Mouse (Mus musculus) heart, adult 2 months (tissue): ENCODE data around the gene Olfr370. TPM values are rescaled to one million over a fixed set of nuclear protein-coding genes. Genes with fewer than 3 reads are reported as not detected.
"Not testable (repeated sequence)": the region's sequence is repeated elsewhere in the genome, so short reads cannot be mapped to it uniquely, and the experiment has no call there.

Experiments
- DNase-seq, 2 experiments: peaks; one replicate each; pipeline ENCODE4 v3.0.0; 2021
- H3K27ac ChIP-seq: fragments of 200-600 bp; 2 replicates; pipeline ENCODE4 v1.8.1; 2022
- H3K27me3 ChIP-seq: fragments of 200-500 bp; 2 replicates; pipeline ENCODE4 v1.6.1; 2012; ENCODE audit warnings: mild to moderate bottlenecking, low read length, inconsistent platforms, mixed read lengths; ENCODE audit not compliant: control insufficient read depth, insufficient read depth
- H3K36me3 ChIP-seq: fragments of 200-500 bp; 2 replicates; pipeline ENCODE4 v1.6.1; 2012; ENCODE audit warnings: low read length, inconsistent platforms; ENCODE audit not compliant: control insufficient read depth, insufficient read depth
- H3K4me1 ChIP-seq: fragments of 200-500 bp; 2 replicates; pipeline ENCODE4 v1.6.1; 2011; ENCODE audit warnings: low read length; ENCODE audit not compliant: control insufficient read depth, insufficient read depth
- H3K4me3 ChIP-seq: fragments of 200-600 bp; 2 replicates; pipeline ENCODE4 v1.8.1; 2022
- H3K79me2 ChIP-seq: fragments of 200-500 bp; replicated peaks from 2 replicates; pipeline ENCODE4 v1.6.1; 2012; ENCODE audit warnings: mild to moderate bottlenecking, inconsistent platforms, low read length, moderate library complexity, mixed read lengths; ENCODE audit not compliant: control insufficient read depth, insufficient read depth
- H3K9ac ChIP-seq: fragments of 200-500 bp; 2 replicates; pipeline ENCODE4 v1.6.1; 2012; ENCODE audit warnings: low read depth, mild to moderate bottlenecking, control low read depth, inconsistent platforms, low read length, mixed read lengths
- CTCF ChIP-seq: fragments of 200-600 bp; IDR thresholded peaks from 2 replicates; pipeline ENCODE4 v1.8.1; 2022; ENCODE audit warnings: antibody characterized with exemption, mild to moderate bottlenecking, moderate library complexity
- EP300 ChIP-seq: fragments of 200-500 bp; IDR thresholded peaks from 2 replicates; pipeline ENCODE4 v1.6.1; 2011; ENCODE audit warnings: low read depth, low read length, control low read depth; ENCODE audit not compliant: insufficient read depth
- POLR2A ChIP-seq: fragments of 200-500 bp; IDR thresholded peaks from 2 replicates; pipeline ENCODE4 v1.6.1; 2011; ENCODE audit warnings: mild to moderate bottlenecking, low read depth, low read length, control low read depth; ENCODE audit not compliant: insufficient read depth
- WGBS: fragments of 180-500 bp; shearing (Covaris S2); methylation state at CpG from one replicate; pipeline ENCODE4 v1.1.7; 2018; 5-methylcytosine and 5-hydroxymethylcytosine counted together
- intact Hi-C: fragments of 180-260 bp; cut with DNase I; formaldehyde crosslinking; loops from one replicate; pipeline ENCODE4 v1.15.1; 2025
- polyA plus RNA-seq: library from polyadenylated mRNA; depleted of rRNA; stranded (reverse); fragments of >200 nt; gene quantifications from 2 replicates; pipeline ENCODE4 v1.2.3, GENCODE M21; 2012
- total RNA-seq, 2 experiments: library from RNA; stranded (reverse); gene quantifications; 2 replicates each; pipeline ENCODE4 v1.2.3; 2021

Olfr370 gene
- total and polyA plus RNA-seq, 3 experiments = not detected

- Histone ChIP-seq H3K27me3 (no peaks in the 10 kb centered on the region), H3K79me2 (peaks cover 6% of the 10 kb centered on the region; the same call in 1 of the 2 replicates), H3K4me3 (no peak overlapping the region), H3K9ac (no peak overlapping the region), H3K27ac (no peak overlapping the region; the same call in 1 of the 2 replicates), H3K4me1 (peaks cover 6% of the 10 kb centered on the region), H3K36me3 (no peaks in the 10 kb centered on the region)
- TF ChIP-seq CTCF (no peak), POLR2A (no peak), EP300 (no peak)
- DNase-seq = no peak
- WGBS = 56% methylated on average over 5 of the region's 5 CpGs
- intact Hi-C loops = loop anchor here (5.0 kb wide), 1 partner anchor 39 kb away; the partner anchor contains the start of genes Dnajb1 and Tecr
Observed at GRCm38 (mm10) chr8:83568755-83569154, 33.2 kb downstream of the Olfr370 start.

GRCm38 (mm10) chr8:83569165-83569564 lies 33.6 kb downstream of the Olfr370 start:
- Histone ChIP-seq H3K4me3 (no peak overlapping the region), H3K4me1 (peaks cover 6% of the 10 kb centered on the region), H3K27me3 (no peaks in the 10 kb centered on the region), H3K9ac (no peak overlapping the region), H3K27ac (no peak overlapping the region; the same call in 1 of the 2 replicates), H3K79me2 (peaks cover 6% of the 10 kb centered on the region; the same call in 1 of the 2 replicates), H3K36me3 (no peaks in the 10 kb centered on the region)
- TF ChIP-seq POLR2A (no peak), EP300 (no peak), CTCF (no peak)
- WGBS = 58% methylated on average over 4 of the region's 4 CpGs
- intact Hi-C loops = loop anchor here (5.0 kb wide), 1 partner anchor 38 kb away; the partner anchor contains the start of genes Dnajb1 and Tecr
- no peak for DNase-seq

- 77% methylated on average over 15 of the region's 15 CpGs for WGBS
- Histone ChIP-seq H3K9ac (no peak overlapping the region), H3K4me3 (no peak overlapping the region), H3K79me2 (peaks cover 6% of the 10 kb centered on the region; the same call in 1 of the 2 replicates), H3K27me3 (no peaks in the 10 kb centered on the region), H3K4me1 (peaks cover 6% of the 10 kb centered on the region), H3K36me3 (no peaks in the 10 kb centered on the region), H3K27ac (no peak overlapping the region)
- TF ChIP-seq CTCF (no peak), EP300 (no peak), POLR2A (0 out of 2 replicates have a peak, but pooled peaks have one; percentile 7)
- no peak for DNase-seq
- intact Hi-C loops = no loop called here
Observed at GRCm38 (mm10) chr8:83570272-83571000, 34.9 kb downstream of the Olfr370 start.

GRCm38 (mm10) chr8:83571001-83571340 lies 35.4 kb downstream of the Olfr370 start:
- H3K27ac ChIP-seq, DNase-seq, H3K9ac ChIP-seq, H3K36me3 ChIP-seq, H3K4me3 ChIP-seq, intact Hi-C loops, H3K79me2 ChIP-seq, H3K27me3 ChIP-seq, H3K4me1 ChIP-seq: not testable (repeated sequence)
- WGBS = 83% methylated on average over 5 of the region's 7 CpGs

GRCm38 (mm10) chr8:83571791-83572190 lies 36.2 kb downstream of the Olfr370 start:
- TF ChIP-seq EP300 (no peak), POLR2A (no peak), CTCF (no peak)
- peaks cover 8% of the 10 kb centered on the region for H3K4me1 ChIP-seq
- no peak overlapping the region for H3K27ac ChIP-seq
- H3K27me3 ChIP-seq = no peaks in the 10 kb centered on the region
- no peak overlapping the region for H3K4me3 ChIP-seq
- peaks cover 4% of the 10 kb centered on the region; the same call in 1 of the 2 replicates for H3K79me2 ChIP-seq
- H3K36me3 ChIP-seq = no peaks in the 10 kb centered on the region
- 91% methylated on average over 10 of the region's 10 CpGs for WGBS
- intact Hi-C loops = loop anchor here (2.0 kb wide), 1 partner anchor 21 kb away; no protein-coding TSS in a partner anchor
- DNase-seq = no peak
- H3K9ac ChIP-seq = no peak overlapping the region

- TF ChIP-seq EP300 (no peak), CTCF (no peak), POLR2A (no peak)
- intact Hi-C loops = loop anchor here (2.0 kb wide), 1 partner anchor 20 kb away; no protein-coding TSS in a partner anchor
- H3K4me3 ChIP-seq = no peak overlapping the region
- WGBS = 76% methylated on average over 5 of the region's 5 CpGs
- H3K27ac ChIP-seq = no peak overlapping the region; the same call in 1 of the 2 replicates
- H3K27me3 ChIP-seq = no peaks in the 10 kb centered on the region
- H3K79me2 ChIP-seq = peaks cover 4% of the 10 kb centered on the region; the same call in 1 of the 2 replicates
- H3K4me1 ChIP-seq = peaks cover 8% of the 10 kb centered on the region
- no peaks in the 10 kb centered on the region for H3K36me3 ChIP-seq
- no peak overlapping the region for H3K9ac ChIP-seq
- no peak for DNase-seq
Observed at GRCm38 (mm10) chr8:83572246-83572812, 36.7 kb downstream of the Olfr370 start.
